ENCODE assay signal across 8 mouse cellular contexts in genomic region chr10:89383462-89383861, GRCm38 (mm10). TPM values are rescaled to one million over a fixed set of nuclear protein-coding genes. Genes with fewer than 3 reads are reported as not detected.
DNase-seq lines count a peak whose midpoint lies in the region; ATAC-seq lines count a peak whose summit lies in the region.

No protein-coding gene starts in this region.

- H3K4me2 ChIP-seq in hindbrain, embryonic 16.5 days (ENCODE audit: low read length): no peak overlapping the region

- no peak overlapping the region for H3K4me3 ChIP-seq in hindbrain, embryonic 16.5 days (ENCODE audit: low read length)

- peak; percentile 85 for ATAC-seq in hindbrain, embryonic 16.5 days
- ATAC-seq in megakaryocyte, adult 5-6 weeks (ENCODE audit: poor library complexity, severe bottlenecking): peak; percentile 94

- H3K9me3 ChIP-seq in hindbrain, embryonic 16.5 days (ENCODE audit: control insufficient read depth, low read length): no peaks in the 10 kb centered on the region

- 7% methylated on average over 5 of the region's 5 CpGs for WGBS in hindbrain, embryonic 16.5 days

- H3K9ac ChIP-seq in hindbrain, embryonic 16.5 days (ENCODE audit: low read depth, low read length): no peak overlapping the region

- H3K4me1 ChIP-seq in hindbrain, embryonic 16.5 days (ENCODE audit: control insufficient read depth, insufficient read depth, low read depth, low read length): no peaks in the 10 kb centered on the region

- H3K27me3 ChIP-seq in hindbrain, embryonic 16.5 days (replicated peaks; ENCODE audit: control insufficient read depth, insufficient read depth, low read length): no peaks in the 10 kb centered on the region

- H3K27ac ChIP-seq in hindbrain, embryonic 16.5 days (ENCODE audit: low read depth, low read length): no peak overlapping the region

- no peaks in the 10 kb centered on the region for H3K36me3 ChIP-seq in hindbrain, embryonic 16.5 days (ENCODE audit: control insufficient read depth, insufficient read depth, low read length)

- DNase-seq in R1 (ENCODE audit: low read depth, low spot score): peak; percentile 86
- peak; percentile 31 for DNase-seq in cerebellum, adult 9-11 months
- DNase-seq in frontal cortex, postnatal 25 days (ENCODE audit: low spot score in 2 of 2): peak; percentile 58 to 62
- DNase-seq in layer of hippocampus, postnatal 25 days (ENCODE audit: extremely low spot score in 1 of 2, low spot score in 1 of 2): peak; percentile 56 to 84
- DNase-seq in right cerebral cortex, postnatal 14 days: peak; percentile 72
- peak; percentile 36 to 76 for DNase-seq in urinary bladder, postnatal 4 days (ENCODE audit: low spot score in 2 of 2)

RNA-seq across cellular contexts. Expression of gene Ano4, which starts 38.9 kb away (rescaled TPM):
- polyA plus RNA-seq in hindbrain, embryonic 16.5 days (2015; fragmentation: Nextera tagmentation; extraction: Ambion mirVana): 10.6 and 11.9 TPM in 2 replicates
- total RNA-seq in layer of hippocampus, postnatal 25 days (2021): 10 to 100 TPM; 19.6 to 22.3 TPM
- total RNA-seq in megakaryocyte, adult 5-6 weeks (2015): not detected in 2 replicates
- not detected in 2 replicates for total RNA-seq in megakaryocyte, adult 5-6 weeks (2017)

Comparison
In these comparisons a context has a peak if more than half of its experiments do, and no peak if none do; other contexts are left out.
1. DNase-seq: peak in every context shown above with its lines; median percentile 86 in R1; 72 in right cerebral cortex, postnatal 14 days; 70 in layer of hippocampus, postnatal 25 days; 60 in frontal cortex, postnatal 25 days; 56 in urinary bladder, postnatal 4 days; 31 in cerebellum, adult 9-11 months.
2. RNA of gene Ano4, which starts 38.9 kb away (total RNA-seq): 19.6 to 22.3 TPM in layer of hippocampus, postnatal 25 days; not detected in megakaryocyte, adult 5-6 weeks; every median in the first group is over 10 times any median in the second.